Mouse (Mus musculus): ENCODE measurements around the gene Ttll3. TPM values are rescaled to one million over a fixed set of nuclear protein-coding genes. Genes with fewer than 3 reads are reported as not detected.

Gene Ttll3
- total and polyA plus RNA-seq, 2 experiments from 2014 or later, result 10.0 to 14.6 TPM

- H3K27ac ChIP-seq (ENCODE audit: low read depth, low read length), result peak overlapping the region; percentile 49
- peak overlapping the region; percentile 49 for H3K4me3 ChIP-seq (ENCODE audit: low read depth, low read length)
- no peak for TF ChIP-seq CTCF (IDR thresholded peaks at IDR 0.05)
- H3K4me2 ChIP-seq (ENCODE audit: low read depth, low read length, poor library complexity, severe bottlenecking), result peak overlapping the region; percentile 97
- H3K9ac ChIP-seq (replicated peaks; ENCODE audit: low read length, poor library complexity, severe bottlenecking), result peak overlapping the region; percentile 70
- H3K4me1 ChIP-seq (ENCODE audit: insufficient read depth, low read length), result peaks cover 11% of the 10 kb centered on the region
- WGBS, result 15% methylated on average over 16 of the region's 16 CpGs
- ATAC-seq (ENCODE audit: low FRiP score) (peak; percentile 68), DNase-seq (ENCODE audit: low spot score) (no peak)
- H3K9me3 ChIP-seq (ENCODE audit: low read length), result no peaks in the 10 kb centered on the region
- H3K36me3 ChIP-seq (ENCODE audit: insufficient read depth, low read length), result peaks cover 13% of the 10 kb centered on the region
- no peaks in the 10 kb centered on the region for H3K27me3 ChIP-seq (ENCODE audit: insufficient read depth, low read length)
Measured at GRCm38 (mm10) chr6:113418441-113419198, 29.6 kb downstream of the Ttll3 start.

GRCm38 (mm10) chr6:113419199-113419587 lies 30.1 kb downstream of the Ttll3 start, which contains the start of gene Rpusd3:
Gene Rpusd3 (minus strand): TSS chr6:113419340.
- Histone ChIP-seq H3K27ac (ENCODE audit: low read depth, low read length) (peak within 1 kb of the TSS; percentile 49), H3K27me3 (ENCODE audit: insufficient read depth, low read length) (no peaks in the 10 kb centered on the region), H3K36me3 (ENCODE audit: insufficient read depth, low read length) (peaks cover 9% of the 10 kb centered on the region), H3K9me3 (ENCODE audit: low read length) (no peaks in the 10 kb centered on the region), H3K4me1 (ENCODE audit: insufficient read depth, low read length) (peaks cover 11% of the 10 kb centered on the region), H3K4me3 (ENCODE audit: low read depth, low read length) (peak within 1 kb of the TSS; percentile 49), H3K9ac (replicated peaks; ENCODE audit: low read length, poor library complexity, severe bottlenecking) (peak within 1 kb of the TSS; percentile 70), H3K4me2 (ENCODE audit: low read depth, low read length, poor library complexity, severe bottlenecking) (peak within 1 kb of the TSS; percentile 97)
- ATAC-seq (ENCODE audit: low FRiP score) (peak; percentile 96), DNase-seq (ENCODE audit: low spot score) (peak; percentile 98)
- WGBS, result under 1% methylated on average over 25 of the region's 25 CpGs
- no peak for TF ChIP-seq CTCF (IDR thresholded peaks at IDR 0.05)

GRCm38 (mm10) chr6:113423000-113423399 lies 33.9 kb downstream of the Ttll3 start:
- Histone ChIP-seq H3K27me3 (ENCODE audit: insufficient read depth, low read length) (no peaks in the 10 kb centered on the region), H3K4me1 (ENCODE audit: insufficient read depth, low read length) (peaks cover 5% of the 10 kb centered on the region; the same call in 1 of the 2 replicates), H3K9ac (replicated peaks; ENCODE audit: low read length, poor library complexity, severe bottlenecking) (no peak overlapping the region), H3K9me3 (ENCODE audit: low read length) (no peaks in the 10 kb centered on the region), H3K4me3 (ENCODE audit: low read depth, low read length) (no peak overlapping the region), H3K27ac (ENCODE audit: low read depth, low read length) (no peak overlapping the region), H3K36me3 (ENCODE audit: insufficient read depth, low read length) (no peaks in the 10 kb centered on the region), H3K4me2 (ENCODE audit: low read depth, low read length, poor library complexity, severe bottlenecking) (no peak overlapping the region)
- ATAC-seq (ENCODE audit: low FRiP score) (no peak), DNase-seq (ENCODE audit: low spot score) (no peak)
- TF ChIP-seq CTCF (IDR thresholded peaks at IDR 0.05), result no peak
- WGBS, result 79% methylated on average over 4 of the region's 4 CpGs

- WGBS, result 85% methylated on average over 7 of the region's 7 CpGs
- ATAC-seq (ENCODE audit: low FRiP score), result no peak
- Histone ChIP-seq H3K9ac (replicated peaks; ENCODE audit: low read length, poor library complexity, severe bottlenecking) (no peak overlapping the region), H3K4me3 (ENCODE audit: low read depth, low read length) (no peak overlapping the region), H3K27ac (ENCODE audit: low read depth, low read length) (no peak overlapping the region), H3K27me3 (ENCODE audit: insufficient read depth, low read length) (no peaks in the 10 kb centered on the region), H3K4me1 (ENCODE audit: insufficient read depth, low read length) (no peaks in the 10 kb centered on the region), H3K9me3 (ENCODE audit: low read length) (no peaks in the 10 kb centered on the region), H3K4me2 (ENCODE audit: low read depth, low read length, poor library complexity, severe bottlenecking) (no peak overlapping the region), H3K36me3 (ENCODE audit: insufficient read depth, low read length) (no peaks in the 10 kb centered on the region)
- TF ChIP-seq CTCF (IDR thresholded peaks at IDR 0.05), result no peak
- DNase-seq (ENCODE audit: low spot score), result no peak
Measured at GRCm38 (mm10) chr6:113424187-113424586, 35.1 kb downstream of the Ttll3 start.

- DNase-seq (ENCODE audit: low spot score) (no peak), ATAC-seq (ENCODE audit: low FRiP score) (no peak)
- Histone ChIP-seq H3K36me3 (ENCODE audit: insufficient read depth, low read length) (no peaks in the 10 kb centered on the region), H3K27ac (ENCODE audit: low read depth, low read length) (no peak overlapping the region), H3K4me3 (ENCODE audit: low read depth, low read length) (no peak overlapping the region), H3K4me2 (ENCODE audit: low read depth, low read length, poor library complexity, severe bottlenecking) (no peak overlapping the region), H3K9ac (replicated peaks; ENCODE audit: low read length, poor library complexity, severe bottlenecking) (no peak overlapping the region), H3K4me1 (ENCODE audit: insufficient read depth, low read length) (no peaks in the 10 kb centered on the region), H3K27me3 (ENCODE audit: insufficient read depth, low read length) (no peaks in the 10 kb centered on the region), H3K9me3 (ENCODE audit: low read length) (no peaks in the 10 kb centered on the region)
- no peak for TF ChIP-seq CTCF (IDR thresholded peaks at IDR 0.05)
- 91% methylated on average over 4 of the region's 4 CpGs for WGBS
Measured at GRCm38 (mm10) chr6:113426696-113427095, 37.6 kb downstream of the Ttll3 start.

- Histone ChIP-seq H3K27ac (ENCODE audit: low read depth, low read length) (no peak overlapping the region), H3K4me3 (ENCODE audit: low read depth, low read length) (no peak overlapping the region), H3K4me2 (ENCODE audit: low read depth, low read length, poor library complexity, severe bottlenecking) (no peak overlapping the region), H3K9ac (replicated peaks; ENCODE audit: low read length, poor library complexity, severe bottlenecking) (no peak overlapping the region), H3K27me3 (ENCODE audit: insufficient read depth, low read length) (no peaks in the 10 kb centered on the region), H3K4me1 (ENCODE audit: insufficient read depth, low read length) (no peaks in the 10 kb centered on the region), H3K9me3 (ENCODE audit: low read length) (no peaks in the 10 kb centered on the region), H3K36me3 (ENCODE audit: insufficient read depth, low read length) (no peaks in the 10 kb centered on the region)
- DNase-seq (ENCODE audit: low spot score), result peak; percentile 18
- peak; percentile 76 for TF ChIP-seq CTCF (IDR thresholded peaks at IDR 0.05)
- ATAC-seq (ENCODE audit: low FRiP score), result no peak
- WGBS, result 65% methylated on average over 3 of the region's 3 CpGs
Measured at GRCm38 (mm10) chr6:113427397-113427796, 38.3 kb downstream of the Ttll3 start.
